Mouse (Mus musculus) megakaryocyte progenitor cell, adult 5-6 weeks (primary cell): ENCODE data around the gene Zfp827. TPM values are rescaled to one million over a fixed set of nuclear protein-coding genes. Genes with fewer than 3 reads are reported as not detected.

Source experiments
- ATAC-seq: replicated peaks from 2 replicates; pipeline ENCODE4 v1.8.0; 2016; ENCODE audit warnings: mild to moderate bottlenecking, moderate TSS enrichment, inconsistent platforms; ENCODE audit not compliant: poor library complexity
- total RNA-seq, 2 experiments: library from RNA; stranded (forward) in 1 of 2; stranded (reverse) in 1 of 2; fragments of 157-497, 149-512 nt in 1 of 2; fragments of 200-1000 nt in 1 of 2; gene quantifications; 2 replicates each; pipeline versions ENCODE4 v1.2.3 to v1.2.4; 2015 to 2017

Gene Zfp827
- total RNA-seq, 2 experiments from 2014 or later, result 1.7 to 1.8 TPM

- ATAC-seq, result no peak
Observed at GRCm38 (mm10) chr8:79060013-79060609, 31.9 kb downstream of the Zfp827 start.

- no peak for ATAC-seq
Observed at GRCm38 (mm10) chr8:79065924-79066323, 37.7 kb downstream of the Zfp827 start.

- ATAC-seq, result no peak
Observed at GRCm38 (mm10) chr8:79067812-79068630, 39.8 kb downstream of the Zfp827 start.

- ATAC-seq, result no peak
Observed at GRCm38 (mm10) chr8:79073311-79073710, 45.1 kb downstream of the Zfp827 start.

GRCm38 (mm10) chr8:79074986-79075385 is 46.7 kb downstream of the Zfp827 start:
- no peak for ATAC-seq

- ATAC-seq, result no peak
Observed at GRCm38 (mm10) chr8:79077256-79077655, 49.0 kb downstream of the Zfp827 start.

GRCm38 (mm10) chr8:79078556-79079195 is 50.4 kb downstream of the Zfp827 start:
- no peak for ATAC-seq

- ATAC-seq, result no peak
Observed at GRCm38 (mm10) chr8:79079196-79079561, 50.9 kb downstream of the Zfp827 start.

GRCm38 (mm10) chr8:79080096-79080739 is 52.0 kb downstream of the Zfp827 start:
- ATAC-seq, result no peak

GRCm38 (mm10) chr8:79081333-79081732 is 53.1 kb downstream of the Zfp827 start:
- ATAC-seq, result no peak

GRCm38 (mm10) chr8:79081955-79082354 is 53.7 kb downstream of the Zfp827 start:
- ATAC-seq, result no peak

GRCm38 (mm10) chr8:79083461-79084358 is 55.5 kb downstream of the Zfp827 start:
- no peak for ATAC-seq

- no peak for ATAC-seq
Observed at GRCm38 (mm10) chr8:79084359-79084820, 56.2 kb downstream of the Zfp827 start.

- no peak for ATAC-seq
Observed at GRCm38 (mm10) chr8:79094422-79094821, 66.2 kb downstream of the Zfp827 start.

- no peak for ATAC-seq
Observed at GRCm38 (mm10) chr8:79095162-79095561, 66.9 kb downstream of the Zfp827 start.

GRCm38 (mm10) chr8:79096970-79097369 is 68.7 kb downstream of the Zfp827 start:
- no peak for ATAC-seq

GRCm38 (mm10) chr8:79102707-79103106 is 74.5 kb downstream of the Zfp827 start:
- no peak for ATAC-seq

GRCm38 (mm10) chr8:79103185-79103878 is 75.1 kb downstream of the Zfp827 start:
- no peak for ATAC-seq

- ATAC-seq, result no peak
Observed at GRCm38 (mm10) chr8:79103923-79104580, 75.8 kb downstream of the Zfp827 start.
